Mouse (Mus musculus) CH12.LX (cell line): ENCODE data around the gene Tchhl1. TPM values are rescaled to one million over a fixed set of nuclear protein-coding genes. Genes with fewer than 3 reads are reported as not detected.

Experiments
- DNase-seq: peaks from one replicate; pipeline ENCODE4 v3.0.0-alpha.2; 2013; ENCODE audit errors: extremely low read depth
- H3K27ac ChIP-seq: 2 replicates; pipeline ENCODE4 v1.5.1; 2012; ENCODE audit warnings: low read depth, mild to moderate bottlenecking, control low read depth, moderate library complexity; ENCODE audit not compliant: insufficient read depth
- H3K27me3 ChIP-seq: replicated peaks from 2 replicates; pipeline ENCODE3; 2012; ENCODE audit warnings: inconsistent platforms
- H3K36me3 ChIP-seq, 2 experiments: replicated peaks in 1 of 2; 2 replicates each; pipeline versions ENCODE3 to v1.6.1; 2012; ENCODE audit warnings: inconsistent platforms in 1 of 2, low read length in 1 of 2, mild to moderate bottlenecking in 1 of 2, mixed read lengths in 1 of 2, moderate library complexity in 1 of 2; ENCODE audit not compliant: control insufficient read depth in 1 of 2, insufficient read depth in 1 of 2
- H3K4me1 ChIP-seq, 2 experiments: 2 replicates each; pipeline ENCODE4 v1.6.1; 2012; ENCODE audit warnings: inconsistent platforms in 1 of 2, moderate library complexity in 1 of 2; ENCODE audit not compliant: insufficient read depth in 2 of 2, control insufficient read depth in 1 of 2
- H3K4me2 ChIP-seq: 2 replicates; pipeline ENCODE4 v1.6.1; 2012; ENCODE audit warnings: low read depth, mild to moderate bottlenecking, control low read depth; ENCODE audit not compliant: poor library complexity, insufficient read depth, severe bottlenecking
- H3K4me3 ChIP-seq, 3 experiments: fragments of 150-350 bp in 1 of 3; sonication (generic) in 1 of 3; replicated peaks in 1 of 3; 2 replicates each; pipeline versions ENCODE3 to v1.5.1; 2011 to 2012; ENCODE audit warnings: low read depth in 2 of 3, low read length in 2 of 3, mild to moderate bottlenecking in 2 of 3, moderate library complexity in 2 of 3, control low read depth in 1 of 3, improper control_type of control experiment in 1 of 3, inconsistent platforms in 1 of 3, mixed read lengths in 1 of 3; ENCODE audit not compliant: poor library complexity in 1 of 3
- H3K79me2 ChIP-seq: replicated peaks from 2 replicates; pipeline ENCODE4 v1.6.1; 2012; ENCODE audit warnings: mild to moderate bottlenecking, moderate library complexity; ENCODE audit not compliant: control insufficient read depth, poor library complexity, insufficient read depth, severe bottlenecking; ENCODE audit errors: extremely low read depth
- H3K9ac ChIP-seq: 2 replicates; pipeline ENCODE4 v1.6.1; 2012; ENCODE audit warnings: low read depth, mild to moderate bottlenecking, control low read depth, moderate library complexity; ENCODE audit not compliant: insufficient read depth
- H3K9me3 ChIP-seq: replicated peaks from 2 replicates; pipeline ENCODE3; 2012; ENCODE audit warnings: low read length, inconsistent platforms, mixed read lengths
- CHD2 ChIP-seq: IDR thresholded peaks from 2 replicates; pipeline ENCODE4 v1.6.1; 2011; ENCODE audit warnings: low read length, improper control_type of control experiment
- E2F4 ChIP-seq: IDR thresholded peaks from 2 replicates; pipeline ENCODE4 v1.6.1; 2011; ENCODE audit warnings: low read depth, low read length, improper control_type of control experiment; ENCODE audit not compliant: insufficient replicate concordance
- EP300 ChIP-seq: IDR thresholded peaks from 2 replicates; pipeline ENCODE4 v1.6.1; 2011; ENCODE audit warnings: low read length, improper control_type of control experiment
- ETS1 ChIP-seq: conservative IDR thresholded peaks from 2 replicates; pipeline ENCODE4 v1.6.1; 2012; ENCODE audit warnings: low read depth, mild to moderate bottlenecking, inconsistent platforms, low read length, improper control_type of control experiment, moderate library complexity
- GABPA ChIP-seq: IDR thresholded peaks from 2 replicates; pipeline ENCODE4 v1.6.1; 2012; ENCODE audit warnings: low read depth, low read length, improper control_type of control experiment, inconsistent platforms; ENCODE audit not compliant: insufficient replicate concordance
- JUN ChIP-seq: IDR thresholded peaks from 2 replicates; pipeline ENCODE4 v1.6.1; 2011; ENCODE audit warnings: low read depth, mild to moderate bottlenecking, low read length, improper control_type of control experiment, moderate library complexity; ENCODE audit not compliant: insufficient read depth
- JUND ChIP-seq: conservative IDR thresholded peaks from 2 replicates; pipeline ENCODE4 v1.6.1; 2011; ENCODE audit warnings: low read depth, low read length, improper control_type of control experiment
- KAT2A ChIP-seq: IDR thresholded peaks from 2 replicates; pipeline ENCODE4 v1.6.1; 2012; ENCODE audit warnings: low read length, improper control_type of control experiment, inconsistent platforms; ENCODE audit not compliant: insufficient replicate concordance
- MAZ ChIP-seq: IDR thresholded peaks from 2 replicates; pipeline ENCODE4 v1.6.1; 2012; ENCODE audit warnings: low read depth, mild to moderate bottlenecking, inconsistent platforms, low read length, improper control_type of control experiment, moderate library complexity
- MXI1 ChIP-seq: IDR thresholded peaks from 2 replicates; pipeline ENCODE4 v1.6.1; 2011; ENCODE audit warnings: mild to moderate bottlenecking, low read depth, low read length, improper control_type of control experiment
- MYC ChIP-seq: IDR thresholded peaks from 2 replicates; pipeline ENCODE4 v1.6.1; 2011; ENCODE audit warnings: low read depth, mild to moderate bottlenecking, improper control_type of control experiment, low read length
- NRF1 ChIP-seq: IDR thresholded peaks from 2 replicates; pipeline ENCODE4 v1.6.1; 2014; ENCODE audit warnings: low read depth, mild to moderate bottlenecking, inconsistent platforms, low read length, improper control_type of control experiment, moderate library complexity
- POLR2A ChIP-seq: IDR thresholded peaks from 2 replicates; pipeline ENCODE4 v1.6.1; 2011; ENCODE audit warnings: low read depth, mild to moderate bottlenecking, improper control_type of control experiment, low read length
- POLR2AphosphoS2 ChIP-seq: IDR thresholded peaks from 2 replicates; pipeline ENCODE4 v1.6.1; 2011; ENCODE audit warnings: low read depth, low read length, improper control_type of control experiment
- SIN3A ChIP-seq: IDR thresholded peaks from 2 replicates; pipeline ENCODE4 v1.6.1; 2012; ENCODE audit warnings: low read length, improper control_type of control experiment, inconsistent platforms
- TBP ChIP-seq: conservative IDR thresholded peaks from 2 replicates; pipeline ENCODE4 v1.6.1; 2011; ENCODE audit warnings: low read depth, low read length, improper control_type of control experiment
- USF1 ChIP-seq: IDR thresholded peaks from 2 replicates; pipeline ENCODE4 v1.6.1; 2014; ENCODE audit warnings: low read depth, mild to moderate bottlenecking, inconsistent platforms, low read length, improper control_type of control experiment
- ZC3H11A ChIP-seq: IDR thresholded peaks from 2 replicates; pipeline ENCODE4 v1.6.1; 2012; ENCODE audit warnings: low read depth, mild to moderate bottlenecking, inconsistent platforms, low read length, improper control_type of control experiment
- ZMIZ1 ChIP-seq: IDR thresholded peaks from 2 replicates; pipeline ENCODE4 v1.6.1; 2012; ENCODE audit warnings: low read depth, mild to moderate bottlenecking, inconsistent platforms, low read length, improper control_type of control experiment
- dilution Hi-C: fragments of 300-500 bp; cut with MboI; formaldehyde crosslinking; loops from 2 replicates; pipeline ENCODE4 v1.14.3; 2020; ENCODE audit warnings: low sequenced_read_pairs; ENCODE audit not compliant: extremely low pct_unique_long_range_greater_than_20kb, extremely low pct_ligation_motif_present
- in situ Hi-C: fragments of 300-500 bp; cut with MboI; formaldehyde crosslinking; loops from 3 replicates; pipeline ENCODE4 v1.14.3; 2019; ENCODE audit warnings: low sequenced_read_pairs, low pct_ligation_motif_present, low pct_unique_long_range_greater_than_20kb, mixed read lengths
- polyA plus RNA-seq: library from polyadenylated mRNA; unstranded; fragments of >175 nt; gene quantifications from 2 replicates; pipeline ENCODE4 v1.2.1, GENCODE M21; 2012; ENCODE audit warnings: low read depth; ENCODE audit not compliant: insufficient read length
- total RNA-seq, 2 experiments: library from RNA; depleted of rRNA; stranded (reverse); fragments of 300-350 nt in 1 of 2; fragments of >200 nt in 1 of 2; gene quantifications; 2 replicates each; pipeline ENCODE4 v1.2.3; 2012 to 2014

Gene Tchhl1
- total and polyA plus RNA-seq, 3 experiments, result not detected

GRCm38 (mm10) chr3:93467130-93467529 lies 1.4 kb upstream of the Tchhl1 start:
- no peak for DNase-seq
- Histone ChIP-seq H3K9me3 (no peaks in the 10 kb centered on the region), H3K27me3 (no peaks in the 10 kb centered on the region), H3K4me3 (no peak overlapping the region), H3K4me2 (peak overlapping the region; percentile 78; the same call in 1 of the 2 replicates), H3K4me1 (no peaks in the 10 kb centered on the region), H3K79me2 (no peaks in the 10 kb centered on the region), H3K9ac (no peak overlapping the region), H3K27ac (no peak overlapping the region), H3K36me3 (no peaks in the 10 kb centered on the region)
- in situ Hi-C loops, result no loop called here
- no peak for TF ChIP-seq USF1
- TF ChIP-seq ETS1, result no peak
- no peak for TF ChIP-seq JUN
- TF ChIP-seq GABPA, result no peak
- no peak for TF ChIP-seq MXI1
- TF ChIP-seq CHD2, result no peak
- TF ChIP-seq E2F4, result no peak
- no peak for TF ChIP-seq POLR2A
- TF ChIP-seq KAT2A, result no peak
- no peak for TF ChIP-seq EP300
- TF ChIP-seq SIN3A, result no peak
- TF ChIP-seq JUND, result no peak
- dilution Hi-C loops, result no loop called here

- no peaks in the 10 kb centered on the region for H3K27me3 ChIP-seq
- no peaks in the 10 kb centered on the region for H3K79me2 ChIP-seq
- no peaks in the 10 kb centered on the region for H3K36me3 ChIP-seq
- no peak overlapping the region for H3K4me3 ChIP-seq
- no peak for DNase-seq
- dilution Hi-C loops (no loop called here), in situ Hi-C loops (no loop called here)
- H3K9ac ChIP-seq, result no peak overlapping the region
- no peak overlapping the region for H3K4me2 ChIP-seq
- no peak overlapping the region for H3K27ac ChIP-seq
- TF ChIP-seq MAZ (no peak), JUND (no peak), MYC (no peak), SIN3A (no peak), ZC3H11A (no peak), POLR2AphosphoS2 (no peak), ZMIZ1 (no peak), TBP (no peak), NRF1 (no peak)
- H3K9me3 ChIP-seq, result no peaks in the 10 kb centered on the region
- no peaks in the 10 kb centered on the region for H3K4me1 ChIP-seq
Measured at GRCm38 (mm10) chr3:93469629-93470028, 1.1 kb downstream of the Tchhl1 start.
